Mouse (Mus musculus) urinary bladder, postnatal 36 days (tissue): ENCODE measurements around the gene Slc37a1.
"Not testable (repeated sequence)": the region's sequence is repeated elsewhere in the genome, so short reads cannot be mapped to it uniquely, and the experiment has no call there.

Source experiments
- DNase-seq, 2 experiments: peaks; one replicate each; pipeline ENCODE4 v3.0.0; 2022; ENCODE audit warnings: low spot score in 2 of 2, mixed read lengths in 1 of 2

Gene Slc37a1

GRCm38 (mm10) chr17:31268016-31268415 is 18.6 kb upstream of the Slc37a1 start:
- no peak for DNase-seq

- no peak for DNase-seq
These were observed 16.8 kb upstream of the Slc37a1 start for GRCm38 (mm10) chr17:31269761-31270160.

- no peak for DNase-seq
These were observed 16.3 kb upstream of the Slc37a1 start for GRCm38 (mm10) chr17:31270246-31270645.

GRCm38 (mm10) chr17:31270736-31271135 is 15.9 kb upstream of the Slc37a1 start:
- not testable (repeated sequence) for DNase-seq

GRCm38 (mm10) chr17:31271136-31271851 is 15.3 kb upstream of the Slc37a1 start:
- DNase-seq = no peak

- DNase-seq = no peak
These were observed 14.0 kb upstream of the Slc37a1 start for GRCm38 (mm10) chr17:31272416-31273165.

GRCm38 (mm10) chr17:31273631-31274030 is 13.0 kb upstream of the Slc37a1 start:
- no peak for DNase-seq

- DNase-seq = no peak
These were observed 11.4 kb upstream of the Slc37a1 start for GRCm38 (mm10) chr17:31275181-31275580.

GRCm38 (mm10) chr17:31276207-31276921 is 10.2 kb upstream of the Slc37a1 start:
- DNase-seq = no peak

- DNase-seq = peak; percentile 100
These were observed 9.4 kb upstream of the Slc37a1 start, which contains the start of gene Rsph1 for GRCm38 (mm10) chr17:31276922-31277918. Gene Rsph1, minus strand, starts transcription at chr17:31277383.

- DNase-seq = no peak
These were observed 8.7 kb upstream of the Slc37a1 start for GRCm38 (mm10) chr17:31277931-31278330.

GRCm38 (mm10) chr17:31279541-31279940 is 7.1 kb upstream of the Slc37a1 start:
- no peak for DNase-seq

- DNase-seq = no peak
These were observed 6.3 kb upstream of the Slc37a1 start for GRCm38 (mm10) chr17:31280269-31280668.

GRCm38 (mm10) chr17:31281830-31282686 is 4.5 kb upstream of the Slc37a1 start:
- no peak for DNase-seq

- DNase-seq = no peak
These were observed 3.9 kb upstream of the Slc37a1 start for GRCm38 (mm10) chr17:31282687-31283053.

GRCm38 (mm10) chr17:31285867-31286266 is 725 bp upstream of the Slc37a1 start:
- DNase-seq = no peak

- no peak for DNase-seq
These were observed 624 bp downstream of the Slc37a1 start for GRCm38 (mm10) chr17:31287216-31287615.

- no peak for DNase-seq
These were observed 2.6 kb downstream of the Slc37a1 start for GRCm38 (mm10) chr17:31288999-31289726.

GRCm38 (mm10) chr17:31290311-31290710 is 3.7 kb downstream of the Slc37a1 start:
- DNase-seq = no peak

- DNase-seq = no peak
These were observed 4.3 kb downstream of the Slc37a1 start for GRCm38 (mm10) chr17:31290859-31291258.
